Mouse (Mus musculus) layer of hippocampus, adult 2 months (tissue): ENCODE measurements around the gene AC161166.1. TPM values are rescaled to one million over a fixed set of nuclear protein-coding genes. Genes with fewer than 3 reads are reported as not detected.

Source experiments
- DNase-seq, 2 experiments: peaks; one replicate each; pipeline ENCODE4 v3.0.0; 2022; ENCODE audit warnings: low spot score in 2 of 2
- H3K27ac ChIP-seq: fragments of 200-600 bp; 2 replicates; pipeline ENCODE4 v1.8.1; 2022
- H3K4me3 ChIP-seq: fragments of 200-600 bp; 2 replicates; pipeline ENCODE4 v1.8.1; 2022; ENCODE audit warnings: mild to moderate bottlenecking
- CTCF ChIP-seq: fragments of 200-600 bp; conservative IDR thresholded peaks from 2 replicates; pipeline ENCODE4 v1.8.1; 2022; ENCODE audit warnings: antibody characterized with exemption, mild to moderate bottlenecking, moderate library complexity
- total RNA-seq, 2 experiments: library from RNA; stranded (reverse); gene quantifications; 2 replicates each; pipeline ENCODE4 v1.2.3; 2021

AC161166.1 gene
- total RNA-seq, 2 experiments from 2014 or later, result not detected

DNA sequence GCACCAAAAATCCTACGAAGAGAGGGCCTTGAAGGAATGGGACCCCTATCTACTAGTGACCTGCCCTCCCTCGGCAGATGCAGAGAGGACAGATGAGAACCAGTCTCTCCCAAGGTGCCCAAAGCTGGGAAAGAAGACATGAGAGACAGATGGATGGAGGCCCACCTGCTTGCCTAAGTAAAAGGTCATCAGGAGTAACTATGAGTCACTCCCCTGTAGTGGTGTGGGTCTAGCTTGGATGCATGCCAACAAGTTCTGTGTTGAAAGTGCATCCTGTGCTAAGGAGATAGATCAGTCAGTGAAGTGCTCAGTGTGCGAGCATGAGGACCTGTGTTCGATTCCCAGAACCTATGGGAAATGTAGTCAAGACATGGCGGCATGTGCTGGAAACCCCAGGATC, 33.3 kb downstream of the AC161166.1 start:
- H3K4me3 ChIP-seq, result no peak overlapping the region
- TF ChIP-seq CTCF, result no peak
- H3K27ac ChIP-seq, result no peak overlapping the region
- no peak for DNase-seq

DNA sequence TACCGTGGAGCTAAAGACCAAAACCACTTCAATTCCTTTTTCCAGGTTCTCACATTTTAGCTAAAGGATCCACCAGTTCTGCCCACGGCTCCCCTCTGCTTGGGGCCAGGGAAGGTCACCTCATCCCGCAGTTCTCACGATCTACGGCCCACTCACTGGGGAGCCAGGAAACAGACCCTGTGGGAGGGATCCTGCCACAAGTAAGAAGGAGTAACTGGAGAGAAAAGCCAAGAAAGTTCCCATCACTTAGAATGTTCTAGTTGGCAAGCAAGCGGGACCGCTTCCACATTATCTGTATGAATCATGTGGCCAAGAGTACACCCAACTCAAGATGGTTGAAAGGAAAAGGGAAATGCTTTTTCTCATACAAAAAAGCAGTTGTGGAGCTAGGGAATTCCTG, 35.4 kb downstream of the AC161166.1 start:
- Histone ChIP-seq H3K27ac (no peak overlapping the region), H3K4me3 (no peak overlapping the region)
- TF ChIP-seq CTCF, result no peak
- DNase-seq, result no peak

DNA sequence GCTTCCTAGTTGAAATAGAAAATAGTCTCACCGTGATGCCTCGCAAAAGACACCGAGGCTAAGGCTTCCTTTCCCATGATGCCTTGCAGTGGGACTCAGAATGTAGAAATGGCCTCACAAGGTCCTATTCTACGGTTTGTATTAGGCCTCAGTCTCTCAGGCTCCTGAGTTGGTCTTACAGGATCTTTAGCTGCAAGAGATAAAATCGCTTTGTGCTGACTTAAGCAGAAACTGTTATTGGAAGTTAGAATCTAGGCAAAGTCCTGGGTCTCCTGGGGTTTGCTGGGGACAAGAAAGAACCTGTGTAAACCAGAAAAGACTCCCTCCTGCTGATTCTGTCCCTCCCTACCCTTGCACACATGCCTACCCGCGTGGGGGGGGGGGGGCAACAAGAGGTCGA, 35.9 kb downstream of the AC161166.1 start:
- Histone ChIP-seq H3K27ac (no peak overlapping the region), H3K4me3 (no peak overlapping the region)
- TF ChIP-seq CTCF, result no peak
- DNase-seq, result no peak

DNA sequence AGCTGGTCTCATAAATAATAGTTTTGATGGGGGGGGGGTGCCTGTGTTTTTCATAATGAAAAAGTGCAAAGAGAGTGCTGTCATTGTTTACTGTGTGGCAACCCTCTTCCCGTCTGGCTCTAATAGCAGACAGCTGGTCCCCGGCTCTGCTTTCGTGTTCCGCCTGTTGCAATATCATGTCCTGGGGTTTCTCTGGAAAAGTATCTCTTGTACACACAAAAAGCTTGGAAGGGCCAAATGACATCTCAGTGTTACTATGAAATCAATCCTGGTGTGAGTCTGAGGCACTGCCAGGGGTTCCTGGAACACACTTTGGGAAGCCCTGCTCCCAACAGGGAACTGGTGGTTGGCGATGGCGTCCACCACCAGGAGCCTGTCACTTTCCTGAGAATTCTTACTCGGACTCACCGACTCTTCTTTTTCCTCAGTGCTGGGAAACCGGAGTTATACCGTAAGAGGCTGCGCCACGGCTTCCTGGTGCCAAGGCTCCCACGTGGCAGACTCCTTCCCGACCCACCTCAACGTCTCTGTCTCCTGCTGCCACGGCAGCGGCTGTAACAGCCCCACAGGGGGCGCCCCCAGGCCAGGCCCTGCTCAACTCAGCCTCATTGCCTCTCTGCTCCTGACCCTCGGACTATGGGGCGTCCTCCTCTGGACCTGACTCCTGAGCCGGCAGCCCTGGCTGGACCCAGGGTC, 37.3 kb downstream of the AC161166.1 start:
- H3K4me3 ChIP-seq, result peak overlapping the region; percentile 19; the same call in 1 of the 2 replicates
- TF ChIP-seq CTCF, result peak; percentile 76
- H3K27ac ChIP-seq, result peak overlapping the region; percentile 52; the same call in 1 of the 2 replicates
- peak; percentile 69 to 71 for DNase-seq

DNA sequence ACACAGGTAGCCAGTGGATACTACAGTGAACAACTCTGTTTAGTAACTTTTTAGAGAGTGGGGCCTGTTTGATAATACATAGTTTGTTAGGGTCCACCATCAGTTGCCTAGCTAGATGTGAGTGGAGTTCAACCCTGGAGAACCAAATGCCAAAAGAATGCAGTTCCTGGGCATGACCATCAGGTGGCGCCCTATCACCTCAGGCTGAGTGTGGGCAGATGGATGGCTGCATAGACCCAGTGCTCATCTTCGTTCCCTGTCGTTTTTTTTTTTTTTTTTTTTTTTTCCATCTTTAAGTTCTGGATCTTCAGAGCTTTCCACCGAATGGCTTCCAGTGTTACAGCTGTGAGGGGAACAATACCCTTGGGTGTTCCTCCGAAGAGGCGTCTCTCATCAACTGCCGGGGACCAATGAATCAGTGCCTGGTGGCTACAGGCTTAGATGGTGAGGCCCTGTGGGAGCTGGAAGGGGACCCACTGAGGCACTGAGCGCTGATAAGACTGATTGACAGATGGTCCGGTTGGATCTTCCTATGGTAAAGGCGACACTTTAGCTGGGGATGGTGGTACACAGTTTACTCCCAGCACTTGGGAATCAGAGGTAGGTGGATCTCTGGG, 38.2 kb downstream of the AC161166.1 start:
- peak; percentile 91 for TF ChIP-seq CTCF
- Histone ChIP-seq H3K4me3 (no peak overlapping the region), H3K27ac (0 out of 2 replicates have a peak overlapping the region, but pooled peaks have one; percentile 28)
- peak; percentile 68 to 85 for DNase-seq

DNA sequence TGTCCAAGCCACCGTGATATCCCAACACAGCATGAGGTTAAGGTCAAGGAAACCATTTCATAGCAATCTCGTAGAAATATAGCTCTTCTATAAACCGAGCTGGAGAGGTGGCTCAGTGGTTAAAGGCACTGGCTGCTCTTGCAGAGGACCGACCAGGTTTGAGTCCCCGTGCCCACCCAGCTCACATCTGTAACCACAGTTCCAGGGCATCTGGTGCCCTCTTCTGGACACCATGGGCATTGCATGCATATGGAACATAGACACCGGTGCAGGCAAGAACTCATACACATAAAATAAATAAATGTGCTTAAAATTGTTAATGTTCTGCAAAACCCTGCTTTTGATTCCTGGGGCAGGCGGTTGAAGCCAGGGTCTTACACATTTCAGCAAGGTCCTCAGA, 39.3 kb downstream of the AC161166.1 start:
- H3K27ac ChIP-seq, result no peak overlapping the region
- no peak for DNase-seq
- H3K4me3 ChIP-seq, result no peak overlapping the region
- peak; percentile 80 for TF ChIP-seq CTCF

DNA sequence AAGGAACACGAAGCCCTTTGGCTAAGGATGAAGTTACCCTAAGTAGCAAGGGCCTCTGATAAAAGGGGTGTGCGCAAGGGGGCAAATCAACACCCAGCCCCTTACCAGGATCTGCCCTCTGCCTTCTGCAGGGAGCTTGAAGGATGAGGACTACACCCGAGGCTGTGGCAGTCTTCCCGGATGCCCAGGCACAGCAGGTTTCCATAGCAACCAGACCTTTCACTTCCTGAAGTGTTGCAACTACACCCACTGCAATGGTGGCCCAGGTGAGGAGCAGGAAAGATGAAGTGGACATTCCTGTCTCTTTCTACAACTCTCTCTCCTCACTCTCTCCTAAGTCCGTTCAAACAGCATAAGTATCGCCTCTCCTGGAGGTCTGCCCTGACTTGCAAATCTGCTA, 39.8 kb downstream of the AC161166.1 start:
- no peak overlapping the region for H3K4me3 ChIP-seq
- no peak for TF ChIP-seq CTCF
- no peak for DNase-seq
- no peak overlapping the region for H3K27ac ChIP-seq

DNA sequence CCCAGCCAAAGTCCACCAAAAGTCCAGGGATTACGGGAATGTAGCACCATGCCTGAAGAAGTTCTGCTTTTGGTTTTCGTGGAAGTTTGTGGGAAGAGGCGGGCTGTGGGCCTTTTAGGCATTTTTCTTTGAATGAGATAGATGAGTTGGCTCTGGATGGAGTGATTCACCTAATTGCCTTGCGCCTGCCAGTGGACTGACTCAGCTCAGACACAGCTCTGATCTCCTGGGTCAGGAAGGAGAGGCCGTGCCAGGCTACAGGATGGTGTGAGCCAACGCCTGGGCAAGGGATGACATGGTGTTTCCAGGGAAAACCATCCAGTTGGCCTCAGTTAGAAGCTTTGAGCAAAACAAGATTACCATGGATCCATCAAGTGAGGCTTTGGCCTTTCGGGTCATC, 41.9 kb downstream of the AC161166.1 start:
- no peak for TF ChIP-seq CTCF
- DNase-seq, result no peak
- no peak overlapping the region for H3K27ac ChIP-seq
- no peak overlapping the region for H3K4me3 ChIP-seq

DNA sequence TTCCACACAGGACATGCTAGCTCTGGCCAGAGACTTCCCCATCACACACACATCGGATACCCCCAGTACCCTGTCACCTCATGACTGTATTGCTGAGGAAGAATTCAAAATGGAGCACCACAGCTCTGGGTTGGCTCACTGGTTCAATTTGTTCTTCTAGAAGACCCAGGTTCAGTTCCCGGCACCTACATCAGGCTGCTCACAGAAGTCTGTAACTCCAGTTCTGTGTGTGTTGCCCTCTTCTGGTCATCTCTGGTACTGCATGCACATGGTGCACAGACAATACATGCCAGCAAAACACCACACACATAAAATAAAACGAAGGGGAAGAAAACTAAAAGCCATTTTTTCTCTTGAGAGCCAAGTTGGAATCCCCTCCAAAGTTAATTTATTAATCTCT, 43.1 kb downstream of the AC161166.1 start:
- H3K4me3 ChIP-seq, result no peak overlapping the region
- peak; percentile 73 for TF ChIP-seq CTCF

DNA sequence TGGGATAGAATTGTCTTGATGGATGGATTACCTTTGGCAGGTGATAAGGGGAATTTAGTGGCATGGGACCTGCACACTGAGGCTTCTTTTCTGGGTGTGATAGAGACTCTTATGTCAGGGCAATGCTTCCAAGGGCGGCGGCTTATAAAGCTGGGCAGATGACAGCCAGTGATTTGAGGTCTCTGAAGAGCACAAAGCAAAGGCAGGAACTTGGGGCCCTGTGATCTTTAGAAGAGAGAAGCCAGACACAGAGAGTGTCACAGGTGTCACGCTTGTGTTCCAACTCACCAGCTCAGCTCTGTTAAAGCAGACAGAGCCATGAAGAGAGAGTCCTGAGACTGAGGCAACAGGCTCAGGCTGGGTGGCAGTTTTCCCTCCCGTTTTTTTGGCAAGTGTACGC, 44.4 kb downstream of the AC161166.1 start:
- Histone ChIP-seq H3K4me3 (no peak overlapping the region), H3K27ac (no peak overlapping the region)
- DNase-seq, result no peak
- TF ChIP-seq CTCF, result no peak

More for the DNA sequence above, 43.1 kb downstream of the AC161166.1 start:
- DNase-seq, result no peak
- no peak overlapping the region for H3K27ac ChIP-seq

DNA sequence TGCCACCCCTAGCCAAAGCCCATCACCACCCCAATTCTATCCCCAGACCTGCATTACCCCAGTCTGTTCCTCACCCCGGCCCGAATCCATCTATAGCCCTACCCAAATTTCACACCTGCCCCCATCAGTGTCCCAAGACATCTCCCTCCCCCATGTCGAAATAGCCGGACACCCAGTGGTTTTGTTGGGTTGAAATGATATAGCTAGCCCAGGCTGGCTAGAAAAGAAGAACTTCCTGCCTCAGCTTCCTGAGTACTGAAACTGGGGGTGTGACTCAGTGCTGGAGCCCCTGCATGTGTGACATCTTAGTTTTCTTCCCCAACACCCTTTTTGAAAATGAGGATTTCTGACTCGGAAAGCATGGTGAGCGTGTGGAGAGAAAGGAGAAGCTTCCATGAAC, 45.4 kb downstream of the AC161166.1 start:
- no peak for TF ChIP-seq CTCF
- no peak overlapping the region for H3K4me3 ChIP-seq
- no peak overlapping the region for H3K27ac ChIP-seq
- DNase-seq, result no peak

DNA sequence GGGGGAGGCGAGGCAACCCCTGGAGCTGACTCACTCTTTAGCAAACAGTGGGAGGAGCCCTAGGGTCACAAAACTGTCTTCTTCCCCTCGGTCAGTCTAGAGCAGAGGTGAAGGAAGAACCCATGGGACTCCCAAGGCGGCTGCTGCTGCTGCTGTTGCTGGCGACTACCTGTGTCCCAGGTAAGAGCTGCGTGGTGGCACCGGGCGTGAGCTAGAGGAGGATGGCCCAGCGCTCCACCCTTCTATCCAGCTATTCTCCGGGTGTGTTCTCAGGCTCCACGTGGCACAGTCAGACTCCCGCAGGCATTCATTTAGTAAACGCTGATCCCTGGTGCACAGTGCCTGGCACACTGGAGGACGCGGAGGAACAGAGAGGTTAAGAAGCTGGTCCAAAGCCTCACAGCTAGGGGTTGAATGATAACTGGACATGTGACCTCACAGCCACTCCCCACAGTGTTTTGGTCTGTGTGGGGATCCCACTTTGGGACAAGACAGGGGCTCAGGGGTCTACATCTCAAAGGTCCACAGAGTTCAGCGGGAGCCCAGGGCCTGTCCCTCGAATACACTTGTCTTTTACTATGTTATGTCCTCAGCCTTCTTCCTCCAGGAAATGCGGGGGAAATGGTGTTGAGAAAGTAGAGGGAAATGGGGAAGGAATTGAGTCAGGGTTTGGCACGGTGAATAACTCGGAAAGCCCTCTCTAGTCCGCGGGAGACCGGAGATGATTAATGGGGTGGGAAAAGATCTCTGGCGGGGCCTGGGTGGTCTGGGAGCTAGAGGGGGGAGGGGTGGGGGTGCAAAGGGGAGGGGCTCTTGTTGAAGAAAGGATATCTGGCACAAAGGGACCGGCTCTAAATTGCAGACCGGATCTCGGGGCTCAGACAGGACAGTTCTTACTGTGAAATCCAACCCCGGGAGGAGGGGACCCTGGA, 49.6 kb downstream of the AC161166.1 start, which contains the start of gene Plaur:
Gene Plaur, plus strand, starts transcription at position 97 of the 932 bp plus-strand sequence.
- Histone ChIP-seq H3K4me3 (no peak within 1 kb of the TSS; the same call in 1 of the 2 replicates), H3K27ac (no peak within 1 kb of the TSS)
- no peak for DNase-seq
- no peak for TF ChIP-seq CTCF
